Mouse (Mus musculus) stomach, embryonic 14.5 days (tissue): Measurements from ENCODE around the gene Slc22a23. TPM values are rescaled to one million over a fixed set of nuclear protein-coding genes. Genes with fewer than 3 reads are reported as not detected.

Source experiments
- ATAC-seq: fragments of 200-750 bp; cut with Nextera tagmentation; 2 replicates; pipeline ENCODE4 v1.8.0; 2017; ENCODE audit warnings: low read depth, moderate TSS enrichment; ENCODE audit not compliant: insufficient number of reproducible peaks, insufficient read depth, low FRiP score
- H3K27ac ChIP-seq: fragments of 300-500 bp; sonication (generic); 2 replicates; pipeline ENCODE4 v1.5.1; 2014; ENCODE audit warnings: mild to moderate bottlenecking, low read length, moderate library complexity, mixed read lengths
- H3K27me3 ChIP-seq: fragments of 300-500 bp; sonication (generic); 2 replicates; pipeline ENCODE4 v1.6.1; 2014; ENCODE audit warnings: low read length, control low read depth, mixed read lengths; ENCODE audit not compliant: control insufficient read depth, insufficient read depth
- H3K36me3 ChIP-seq: fragments of 300-500 bp; sonication (generic); 2 replicates; pipeline ENCODE4 v1.6.1; 2014; ENCODE audit warnings: mild to moderate bottlenecking, control low read depth, low read length, moderate library complexity, mixed read lengths; ENCODE audit not compliant: control insufficient read depth, insufficient read depth
- H3K4me1 ChIP-seq: fragments of 300-500 bp; sonication (generic); 2 replicates; pipeline ENCODE4 v1.6.1; 2014; ENCODE audit warnings: low read length, control low read depth, mixed read lengths; ENCODE audit not compliant: control insufficient read depth, insufficient read depth
- H3K4me2 ChIP-seq: fragments of 300-500 bp; sonication (generic); replicated peaks from 2 replicates; pipeline ENCODE4 v1.6.1; 2014; ENCODE audit warnings: low read depth, low read length, control low read depth
- H3K4me3 ChIP-seq: fragments of 300-500 bp; sonication (generic); 2 replicates; pipeline ENCODE4 v1.5.1; 2014; ENCODE audit warnings: low read depth, low read length, control low read depth
- H3K9ac ChIP-seq: fragments of 300-500 bp; sonication (generic); replicated peaks from 2 replicates; pipeline ENCODE4 v1.6.1; 2014; ENCODE audit warnings: low read depth, mild to moderate bottlenecking, control low read depth, low read length, moderate library complexity, mixed read lengths
- H3K9me3 ChIP-seq: fragments of 300-500 bp; sonication (generic); 2 replicates; pipeline ENCODE4 v1.6.1; 2016; ENCODE audit warnings: low read depth, low read length, control low read depth; ENCODE audit not compliant: control insufficient read depth
- WGBS: fragments of 180-500 bp; shearing (Covaris S2); extraction: QIAGEN DNeasy Blood & Tissue Kit; methylation state at CpG from one replicate; pipeline ENCODE4 v1.1.7; 2014; 5-methylcytosine and 5-hydroxymethylcytosine counted together
- polyA plus RNA-seq: library from polyadenylated mRNA; unstranded; fragments of >200 nt; fragmentation: Nextera tagmentation; extraction: Ambion mirVana; gene quantifications from 2 replicates; pipeline ENCODE4 v1.2.1, GENCODE M21; 2014

Slc22a23 gene
- polyA plus RNA-seq, 1 experiment from 2014 or later: 4.9 TPM

DNA sequence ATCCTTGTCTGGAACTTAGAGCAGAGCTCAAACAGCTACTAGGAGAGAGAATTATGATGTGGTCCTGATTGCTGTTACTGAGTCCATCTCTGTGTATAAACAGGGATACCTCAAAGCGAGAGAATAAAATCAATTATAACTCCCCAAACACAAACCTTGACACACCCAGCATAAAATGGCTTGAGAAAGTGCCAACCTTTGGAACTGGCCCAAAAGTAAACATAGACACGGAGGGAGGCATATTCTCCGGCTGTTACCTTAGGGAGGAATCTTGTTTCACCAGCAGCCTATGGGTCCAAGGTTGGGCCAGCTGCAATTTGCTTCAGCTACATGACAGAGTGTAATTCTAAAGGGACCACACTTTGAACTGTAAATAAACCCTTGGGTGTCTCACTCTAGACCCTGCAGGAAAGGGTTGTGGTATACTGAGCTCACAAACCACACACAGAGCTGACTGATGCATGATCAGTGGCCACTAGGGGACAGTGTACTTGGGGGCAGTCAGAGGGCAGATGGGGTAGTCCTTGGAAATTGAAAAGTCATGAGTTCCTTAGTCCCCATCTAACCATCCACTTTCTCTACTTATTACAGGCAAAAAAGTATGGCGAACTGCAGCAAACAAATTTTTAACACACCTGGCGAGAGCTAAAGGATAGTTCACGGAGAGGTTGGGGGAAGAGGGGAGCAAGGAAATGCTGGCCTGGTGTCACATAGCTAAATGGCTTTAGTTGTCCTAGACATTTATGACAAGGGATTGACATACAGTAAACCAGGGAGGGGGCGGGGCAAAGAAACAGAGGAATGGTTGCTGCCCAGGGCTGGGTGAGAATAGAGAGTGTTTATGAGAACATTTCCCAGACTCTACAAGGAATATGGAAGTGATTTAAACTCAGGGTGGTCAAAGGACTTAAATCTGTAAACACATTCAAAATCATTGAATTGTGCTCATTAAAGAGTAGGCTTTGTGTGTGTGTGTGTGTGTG lies 45.3 kb downstream of the Slc22a23 start:
- H3K4me3 ChIP-seq: no peak overlapping the region
- peaks cover 4% of the 10 kb centered on the region; the same call in 1 of the 2 replicates for H3K36me3 ChIP-seq
- peak overlapping the region; percentile 45; the same call in 1 of the 2 replicates for H3K27ac ChIP-seq
- no peaks in the 10 kb centered on the region for H3K9me3 ChIP-seq
- ATAC-seq: peak; percentile 78
- H3K9ac ChIP-seq: no peak overlapping the region
- H3K27me3 ChIP-seq: no peaks in the 10 kb centered on the region
- H3K4me2 ChIP-seq: no peak overlapping the region
- WGBS: 58% methylated on average over 7 of the region's 7 CpGs
- no peaks in the 10 kb centered on the region for H3K4me1 ChIP-seq

DNA sequence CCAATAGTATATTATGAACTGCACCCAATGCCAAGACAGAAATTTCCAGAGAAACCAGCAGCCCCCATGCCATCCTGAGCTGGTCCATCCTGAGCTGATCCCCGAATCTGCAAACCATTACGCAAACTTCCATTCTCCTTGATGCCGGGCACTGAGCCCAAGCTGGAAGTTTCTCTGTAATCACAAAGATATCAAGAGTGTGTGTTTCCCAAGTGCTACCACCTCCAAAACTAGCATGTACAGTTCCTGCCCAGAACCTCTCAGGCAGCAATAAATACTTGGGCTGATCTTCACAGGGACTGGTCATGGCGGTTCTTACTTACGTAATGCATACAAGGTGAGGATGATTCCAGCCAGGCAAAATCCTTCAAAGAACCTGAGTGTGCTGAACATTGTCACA lies 46.3 kb downstream of the Slc22a23 start:
- ATAC-seq: no peak
- Histone ChIP-seq H3K4me1 (no peaks in the 10 kb centered on the region), H3K27me3 (no peaks in the 10 kb centered on the region), H3K27ac (no peak overlapping the region), H3K36me3 (peaks cover 4% of the 10 kb centered on the region; the same call in 1 of the 2 replicates), H3K4me3 (no peak overlapping the region), H3K9ac (no peak overlapping the region), H3K4me2 (no peak overlapping the region), H3K9me3 (no peaks in the 10 kb centered on the region)
- WGBS: 98% methylated on average over 5 of the region's 5 CpGs

DNA sequence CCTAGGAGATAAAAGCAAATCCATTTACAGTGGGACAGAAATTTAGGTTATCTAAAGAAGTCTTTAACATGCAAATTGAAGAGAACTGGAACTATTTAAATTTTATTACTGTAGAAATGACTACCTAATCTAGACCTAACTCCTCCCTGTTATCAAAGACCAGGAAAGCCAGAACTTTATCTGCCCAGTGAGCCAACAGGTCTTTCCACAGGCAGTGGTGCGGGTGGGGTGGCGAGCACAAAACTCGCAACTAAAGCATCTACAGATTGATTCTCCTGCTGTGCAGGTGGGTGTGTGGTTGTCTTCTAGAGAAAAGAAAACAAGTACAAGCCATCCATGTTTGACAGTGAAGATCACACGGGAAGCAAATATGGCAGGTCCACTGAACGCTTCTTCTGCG lies 46.9 kb downstream of the Slc22a23 start:
- no peaks in the 10 kb centered on the region for H3K4me1 ChIP-seq
- H3K27ac ChIP-seq: no peak overlapping the region
- WGBS: 92% methylated on average over 6 of the region's 6 CpGs
- no peak overlapping the region for H3K4me2 ChIP-seq
- H3K36me3 ChIP-seq: peaks cover 4% of the 10 kb centered on the region; the same call in 1 of the 2 replicates
- no peak overlapping the region for H3K9ac ChIP-seq
- H3K27me3 ChIP-seq: no peaks in the 10 kb centered on the region
- no peaks in the 10 kb centered on the region for H3K9me3 ChIP-seq
- no peak overlapping the region for H3K4me3 ChIP-seq
- ATAC-seq: no peak

DNA sequence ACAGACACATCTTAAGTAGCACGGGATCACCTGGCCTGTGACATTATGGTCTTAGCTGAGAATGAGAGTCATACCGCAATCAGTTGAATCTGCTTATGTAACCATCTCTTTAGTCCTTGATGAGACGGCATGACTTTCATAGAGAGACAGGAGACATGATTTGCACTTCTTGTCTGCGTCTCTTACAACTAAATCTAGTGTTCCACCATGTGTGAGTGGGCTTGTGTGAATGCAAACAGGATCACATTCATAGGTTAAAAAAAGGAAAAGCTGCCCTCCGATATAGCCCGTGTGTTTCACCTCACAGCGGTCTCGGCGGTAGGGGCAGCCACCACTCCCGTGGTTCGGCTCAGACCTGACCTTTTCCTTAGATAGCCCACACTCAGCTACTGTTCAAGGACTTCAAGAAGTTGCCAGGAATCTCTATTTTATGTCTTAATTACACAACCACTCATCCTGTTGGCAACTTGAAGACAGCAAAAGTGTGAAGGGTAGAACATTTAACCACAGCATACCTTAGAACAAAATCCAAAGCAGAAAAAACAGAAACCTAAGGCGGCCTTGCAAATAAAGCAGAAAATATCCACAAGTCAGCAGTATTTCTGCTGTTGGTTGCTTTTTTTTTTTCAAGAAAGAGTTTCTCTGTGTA lies 49.1 kb downstream of the Slc22a23 start:
- no peak for ATAC-seq
- Histone ChIP-seq H3K36me3 (peaks cover 4% of the 10 kb centered on the region; the same call in 1 of the 2 replicates), H3K27me3 (no peaks in the 10 kb centered on the region), H3K9me3 (no peaks in the 10 kb centered on the region), H3K27ac (no peak overlapping the region), H3K9ac (no peak overlapping the region), H3K4me1 (no peaks in the 10 kb centered on the region), H3K4me2 (no peak overlapping the region), H3K4me3 (no peak overlapping the region)
- 91% methylated on average over 12 of the region's 12 CpGs for WGBS

DNA sequence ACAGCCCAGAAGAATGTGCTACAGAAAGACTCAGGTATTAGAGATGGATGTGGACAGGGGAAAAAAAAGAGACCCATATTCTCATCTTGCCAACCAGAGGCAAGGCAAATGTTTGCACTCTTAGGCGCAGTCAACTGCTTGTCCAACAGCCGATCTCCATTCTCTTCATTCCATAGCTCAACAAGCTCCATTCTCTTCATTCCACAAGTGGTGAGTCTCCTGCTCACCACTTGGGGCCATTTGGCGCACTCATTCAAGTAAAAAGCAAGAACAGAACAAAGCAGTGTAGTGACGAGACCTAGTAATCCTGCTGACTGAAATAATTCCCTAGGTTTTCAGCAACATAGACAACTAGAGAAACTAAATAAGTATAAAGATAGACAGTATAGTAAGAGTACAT lies 50.8 kb downstream of the Slc22a23 start:
- Histone ChIP-seq H3K36me3 (peaks cover 4% of the 10 kb centered on the region; the same call in 1 of the 2 replicates), H3K4me3 (no peak overlapping the region), H3K9ac (no peak overlapping the region), H3K27me3 (no peaks in the 10 kb centered on the region), H3K27ac (no peak overlapping the region), H3K9me3 (no peaks in the 10 kb centered on the region), H3K4me2 (no peak overlapping the region), H3K4me1 (no peaks in the 10 kb centered on the region)
- ATAC-seq: no peak
- WGBS: 63% methylated on average over 4 of the region's 4 CpGs

DNA sequence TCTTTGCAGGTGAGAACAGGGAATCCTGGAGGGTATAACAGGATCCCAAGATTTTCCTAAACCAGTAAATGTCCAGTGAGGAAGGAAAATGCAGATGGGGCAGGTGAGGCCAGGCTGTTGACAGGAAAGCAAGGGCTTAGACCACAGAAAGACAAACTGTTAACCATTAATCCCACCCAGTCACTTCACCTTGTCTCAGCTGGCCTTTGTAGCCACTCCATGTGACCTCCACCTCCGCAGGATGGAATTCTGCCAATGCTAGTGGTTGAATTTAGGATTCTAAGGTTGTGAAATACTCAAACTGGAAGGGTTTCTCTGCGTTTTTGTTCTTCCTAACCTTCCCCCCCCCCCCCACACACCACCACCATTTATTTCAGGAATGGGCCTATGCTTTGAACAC lies 52.9 kb downstream of the Slc22a23 start:
- Histone ChIP-seq H3K36me3 (peaks cover under 1% of the 10 kb centered on the region; the same call in 1 of the 2 replicates), H3K27ac (no peak overlapping the region), H3K9ac (no peak overlapping the region), H3K4me2 (no peak overlapping the region), H3K4me3 (no peak overlapping the region), H3K27me3 (no peaks in the 10 kb centered on the region), H3K4me1 (no peaks in the 10 kb centered on the region; the same call in 1 of the 2 replicates), H3K9me3 (no peaks in the 10 kb centered on the region)
- ATAC-seq: no peak
- WGBS: 44% methylated on average over 2 of the region's 2 CpGs

DNA sequence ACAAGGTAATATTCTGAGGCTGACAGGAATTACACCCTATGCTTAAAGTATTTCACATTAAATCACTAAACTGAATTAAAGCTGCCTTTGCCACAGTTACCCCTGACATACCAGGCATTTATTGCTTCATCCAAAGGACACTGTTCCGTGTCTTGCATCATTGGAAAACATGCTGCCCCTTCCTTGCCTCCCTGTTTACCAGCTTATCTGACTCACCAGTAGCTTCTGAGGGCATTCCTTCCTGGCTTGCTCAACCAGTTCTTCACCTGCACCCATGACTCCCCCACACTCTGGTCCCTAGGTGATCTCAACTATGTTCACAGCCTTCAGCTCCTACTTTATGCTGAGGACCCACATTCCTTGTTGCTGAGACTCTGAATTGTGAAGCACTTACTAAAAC lies 54.6 kb downstream of the Slc22a23 start:
- Histone ChIP-seq H3K9ac (no peak overlapping the region), H3K4me1 (no peaks in the 10 kb centered on the region; the same call in 1 of the 2 replicates), H3K27me3 (no peaks in the 10 kb centered on the region), H3K4me3 (no peak overlapping the region), H3K9me3 (no peaks in the 10 kb centered on the region), H3K36me3 (no peaks in the 10 kb centered on the region), H3K27ac (no peak overlapping the region), H3K4me2 (no peak overlapping the region)
- no peak for ATAC-seq
- WGBS: 87% methylated on average over 1 of the region's 1 CpGs

DNA sequence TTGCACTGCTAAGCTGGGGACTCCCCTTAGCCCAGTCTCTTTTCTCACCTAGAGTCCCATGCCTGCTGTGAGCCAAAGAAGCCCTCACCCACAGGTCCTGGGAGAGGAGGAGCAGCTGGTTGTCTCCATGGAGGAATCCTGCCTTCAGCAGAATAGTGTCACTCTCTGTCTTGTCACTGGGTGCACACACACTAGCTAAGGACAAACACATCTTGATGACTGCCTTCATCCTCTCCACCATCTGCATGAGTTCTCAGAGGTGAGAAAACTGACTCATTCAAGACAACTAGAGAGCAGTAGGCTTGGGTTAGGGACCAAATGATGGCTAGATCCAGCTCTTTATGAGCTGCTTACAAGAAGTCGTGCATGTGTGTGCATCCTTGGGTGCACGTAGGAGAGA lies 55.4 kb downstream of the Slc22a23 start:
- Histone ChIP-seq H3K9ac (no peak overlapping the region), H3K27ac (no peak overlapping the region), H3K27me3 (no peaks in the 10 kb centered on the region), H3K4me3 (no peak overlapping the region), H3K36me3 (no peaks in the 10 kb centered on the region), H3K9me3 (no peaks in the 10 kb centered on the region), H3K4me2 (no peak overlapping the region), H3K4me1 (no peaks in the 10 kb centered on the region; the same call in 1 of the 2 replicates)
- WGBS: 89% methylated on average over 2 of the region's 2 CpGs
- no peak for ATAC-seq
